ENCODE assay signal across 8 mouse cellular contexts in genomic region chr8:95807861-95808260, GRCm38 (mm10). TPM values are rescaled to one million over a fixed set of nuclear protein-coding genes. Genes with fewer than 3 reads are reported as not detected.
DNase-seq lines count a peak whose midpoint lies in the region; ATAC-seq lines count a peak whose summit lies in the region.

No protein-coding gene starts in this region.

- DNase-seq in adipocyte (ENCODE audit: low spot score) = peak; percentile 99
- DNase-seq in embryo, embryonic 10 days (ENCODE audit: low spot score) = peak; percentile 98
- peak; percentile 80 for DNase-seq in gastrocnemius, postnatal 10 days
- peak; percentile 96 for DNase-seq in induced T-regulatory cell, adult 2 months (ENCODE audit: low read depth)
- peak; percentile 93 to 97 for DNase-seq in left cerebral cortex, adult 9 months (ENCODE audit: low spot score in 2 of 2)
- peak; percentile 92 for DNase-seq in right cerebral cortex, postnatal 14 days
- peak; percentile 87 to 93 for DNase-seq in urinary bladder, postnatal 36 days (ENCODE audit: low spot score in 2 of 2)

- peak; percentile 81 for ATAC-seq in megakaryocyte progenitor cell, adult 5-6 weeks (replicated peaks; ENCODE audit: poor library complexity)

RNA-seq across cellular contexts. Expression of gene Cnot1, which starts 0.6 kb away (rescaled TPM):
- 10 to 100 TPM; 70.8 to 94.6 TPM for total RNA-seq in gastrocnemius, postnatal 10 days (2021)
- 210 and 287 TPM in 2 replicates for total RNA-seq in megakaryocyte progenitor cell, adult 5-6 weeks (2015)
- total RNA-seq in megakaryocyte progenitor cell, adult 5-6 weeks (2017) = 104 and 139 TPM in 2 replicates

RNA-seq across cellular contexts. Expression of gene Sap18b, which starts 17.3 kb away (rescaled TPM):
- total RNA-seq in gastrocnemius, postnatal 10 days (2021) = 10 to 100 TPM; 96.4 to 97.1 TPM
- total RNA-seq in megakaryocyte progenitor cell, adult 5-6 weeks (2015) = 126 and 160 TPM in 2 replicates
- 314 and 323 TPM in 2 replicates for total RNA-seq in megakaryocyte progenitor cell, adult 5-6 weeks (2017)

RNA-seq across cellular contexts. Expression of gene Slc38a7, which starts 45.5 kb away (rescaled TPM):
- 1 to 10 TPM; 5.8 to 7.9 TPM for total RNA-seq in gastrocnemius, postnatal 10 days (2021)
- 6.4 and 6.8 TPM in 2 replicates for total RNA-seq in megakaryocyte progenitor cell, adult 5-6 weeks (2015)
- total RNA-seq in megakaryocyte progenitor cell, adult 5-6 weeks (2017) = 4.2 and 5.1 TPM in 2 replicates

Comparison
In these comparisons a context has a peak if more than half of its experiments do, and no peak if none do; other contexts are left out.
1. Peak in every context shown above with its lines: DNase-seq and ATAC-seq.